Mouse (Mus musculus) megakaryocyte, embryonic 14.5 days (primary cell): ENCODE results near the gene Scnn1b. TPM values are rescaled to one million over a fixed set of nuclear protein-coding genes. Genes with fewer than 3 reads are reported as not detected.
A peak's percentile ranks its signal among the peaks of the same experiment; 100 is the strongest.

Experiments used
- H3K27me3 ChIP-seq: replicated peaks from 2 replicates; pipeline ENCODE3; 2012; ENCODE audit warnings: inconsistent platforms
- H3K36me3 ChIP-seq: replicated peaks from 2 replicates; pipeline ENCODE3; 2012; ENCODE audit warnings: low read length, inconsistent platforms, mixed read lengths
- H3K4me1 ChIP-seq: 2 replicates; pipeline ENCODE4 v1.6.1; 2012; ENCODE audit warnings: inconsistent platforms
- H3K4me3 ChIP-seq: replicated peaks from 2 replicates; pipeline ENCODE3; 2012; ENCODE audit warnings: moderate library complexity, mild to moderate bottlenecking, inconsistent platforms
- H3K9me3 ChIP-seq: 2 replicates; pipeline ENCODE4 v1.6.1; 2012; ENCODE audit warnings: inconsistent platforms
- FLI1 ChIP-seq: IDR thresholded peaks from 2 replicates; pipeline ENCODE4 v1.6.1; 2012; ENCODE audit warnings: low read length, inconsistent platforms, mixed read lengths
- GATA1 ChIP-seq: IDR thresholded peaks from 3 replicates; pipeline ENCODE4 v1.6.1; 2012; ENCODE audit warnings: mixed read lengths, low read length, inconsistent platforms, borderline replicate concordance
- polyA plus RNA-seq: library from polyadenylated mRNA; stranded (reverse); fragments of >175 nt; gene quantifications from 2 replicates; pipeline ENCODE4 v1.2.3, GENCODE M21; 2012; ENCODE audit warnings: low replicate concordance; ENCODE audit not compliant: insufficient read depth

The Scnn1b gene
- polyA plus RNA-seq, 1 experiment = not detected

DNA sequence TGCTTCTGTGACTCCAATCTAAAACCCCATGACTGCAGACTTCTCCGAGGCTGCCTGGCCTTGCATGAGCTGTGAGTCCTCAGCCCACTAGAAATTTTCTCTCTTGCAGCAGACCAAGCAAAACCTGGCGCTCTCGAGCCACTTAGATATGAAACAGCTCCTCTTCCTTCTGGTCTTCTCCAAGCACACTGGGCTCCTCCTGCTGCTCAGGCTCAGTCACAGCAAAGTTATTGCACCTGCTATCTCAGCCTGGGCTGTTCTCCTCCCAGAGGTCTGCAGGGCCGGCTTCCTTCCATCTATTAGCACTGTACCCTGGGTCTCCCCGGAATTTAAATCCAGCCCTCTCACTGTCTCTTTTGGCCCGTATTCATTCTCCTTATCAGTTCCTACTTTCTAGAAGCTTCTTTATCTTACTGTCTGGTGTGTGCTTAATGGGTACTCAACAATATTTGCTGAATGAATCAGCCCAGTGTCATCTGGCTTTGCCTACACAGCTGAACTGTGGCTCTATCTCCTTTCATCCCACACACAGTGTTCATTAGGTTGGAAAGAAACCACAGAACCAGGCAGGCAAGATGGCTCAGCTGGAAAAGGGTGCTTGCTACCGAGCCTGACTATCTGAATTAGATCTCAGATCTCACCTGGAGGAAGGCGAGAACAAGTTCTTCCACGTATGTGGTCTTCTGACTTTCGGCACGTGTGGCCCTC is 7.5 kb upstream of the Scnn1b start:
- Histone ChIP-seq H3K36me3 (no peaks in the 10 kb centered on the region), H3K4me1 (no peaks in the 10 kb centered on the region), H3K27me3 (peaks cover 3% of the 10 kb centered on the region), H3K9me3 (no peaks in the 10 kb centered on the region), H3K4me3 (no peak overlapping the region)
- TF ChIP-seq FLI1 (no peak), GATA1 (no peak)

DNA sequence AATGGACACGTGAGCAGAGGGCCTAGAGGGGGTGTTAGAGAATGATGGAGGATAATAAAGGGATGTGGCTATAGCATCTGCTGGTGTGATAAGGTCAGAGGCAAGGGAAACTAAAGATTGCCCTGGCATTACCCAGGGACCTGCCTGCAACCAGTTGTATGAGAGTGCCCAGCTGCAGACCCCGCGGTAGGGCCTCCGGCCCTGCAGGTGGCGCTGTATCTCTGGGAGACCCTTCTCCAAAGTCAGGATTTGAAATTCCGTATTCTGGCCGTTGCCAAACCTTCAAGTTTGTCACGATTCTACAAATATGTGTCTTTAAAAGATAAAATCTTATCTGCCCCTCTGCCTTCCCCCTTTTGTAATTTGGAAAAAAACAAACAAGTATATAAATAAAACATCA is 5.9 kb upstream of the Scnn1b start:
- no peaks in the 10 kb centered on the region for H3K4me1 ChIP-seq
- no peak overlapping the region for H3K4me3 ChIP-seq
- H3K9me3 ChIP-seq = no peaks in the 10 kb centered on the region
- TF ChIP-seq FLI1 (no peak), GATA1 (no peak)
- no peaks in the 10 kb centered on the region for H3K36me3 ChIP-seq
- peaks cover 12% of the 10 kb centered on the region for H3K27me3 ChIP-seq

DNA sequence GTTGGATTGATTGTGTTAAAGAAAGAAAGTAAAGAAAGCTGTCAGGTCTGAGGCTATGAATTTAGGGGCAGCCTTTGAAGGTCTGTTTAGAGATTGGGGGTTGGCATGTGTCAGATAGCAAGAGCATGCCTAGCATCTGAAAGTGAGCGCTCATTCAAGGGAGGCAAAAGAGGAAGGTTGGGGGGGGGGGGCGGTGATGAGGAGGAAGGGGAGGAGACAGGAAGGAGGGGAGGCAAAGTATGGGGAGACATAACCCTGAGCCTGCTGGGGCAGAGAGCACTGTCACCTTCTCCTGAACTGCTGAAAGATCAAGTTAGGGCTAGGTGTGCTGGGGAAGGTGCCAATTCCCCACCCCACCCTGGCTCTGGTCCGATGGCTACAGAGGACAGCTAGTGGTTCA is 6.8 kb downstream of the Scnn1b start:
- H3K36me3 ChIP-seq = no peaks in the 10 kb centered on the region

DNA sequence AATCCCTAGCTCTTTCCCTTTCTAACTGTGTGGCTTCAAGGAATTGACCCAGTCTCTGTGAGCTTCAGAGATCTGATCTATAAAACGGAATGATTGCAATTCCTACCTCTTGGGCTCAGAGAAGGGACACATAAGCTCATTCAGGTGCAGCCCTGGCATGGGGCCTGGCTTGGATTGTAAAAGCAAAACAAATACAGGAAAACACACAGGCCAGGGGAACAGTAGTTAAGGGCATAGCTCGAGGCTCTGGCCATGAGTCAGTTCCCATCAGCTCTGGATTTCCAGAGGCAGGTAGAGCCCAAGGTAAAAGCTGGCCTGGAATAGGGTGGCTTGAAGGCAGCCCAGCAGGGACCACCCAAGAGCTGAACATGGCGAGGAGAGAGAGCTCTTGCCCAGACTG is 9.2 kb downstream of the Scnn1b start:
- Histone ChIP-seq H3K36me3 (no peaks in the 10 kb centered on the region), H3K4me3 (no peak overlapping the region), H3K4me1 (peaks cover 5% of the 10 kb centered on the region), H3K9me3 (no peaks in the 10 kb centered on the region), H3K27me3 (peaks cover 22% of the 10 kb centered on the region)
- no peak for TF ChIP-seq FLI1
- TF ChIP-seq GATA1 = no peak

More for the DNA sequence above, 6.8 kb downstream of the Scnn1b start:
- TF ChIP-seq GATA1 (no peak), FLI1 (no peak)
- peaks cover 5% of the 10 kb centered on the region for H3K4me1 ChIP-seq
- H3K27me3 ChIP-seq = peaks cover 28% of the 10 kb centered on the region
- peak overlapping the region; percentile 47 for H3K4me3 ChIP-seq
- H3K9me3 ChIP-seq = 0 out of 2 replicates have a peak, but pooled peaks cover under 1% of the 10 kb centered on the region

DNA sequence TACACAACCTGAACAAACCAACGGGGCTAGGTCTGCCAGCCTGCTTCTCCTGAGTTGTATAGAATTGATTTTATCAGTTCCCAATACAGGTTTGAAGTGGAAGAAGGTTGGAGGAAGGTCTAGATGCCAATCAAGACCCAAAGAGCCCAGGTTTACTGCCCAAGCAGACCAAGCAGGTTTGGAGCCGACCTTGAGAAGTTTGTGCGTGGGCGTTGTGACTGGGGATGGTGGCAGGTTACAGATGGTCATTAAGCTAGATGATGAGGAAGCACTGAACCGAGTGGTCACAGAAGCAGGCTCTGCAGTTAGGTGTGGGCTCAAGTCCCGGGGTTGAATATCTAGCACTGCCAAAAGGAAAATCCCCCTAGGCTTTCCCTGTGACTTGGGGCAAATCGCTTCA is 9.9 kb downstream of the Scnn1b start:
- H3K27me3 ChIP-seq = peaks cover 22% of the 10 kb centered on the region
- H3K9me3 ChIP-seq = no peaks in the 10 kb centered on the region
- H3K4me3 ChIP-seq = no peak overlapping the region
- H3K36me3 ChIP-seq = no peaks in the 10 kb centered on the region
- H3K4me1 ChIP-seq = peaks cover 5% of the 10 kb centered on the region
- TF ChIP-seq GATA1 = no peak
- TF ChIP-seq FLI1 = no peak

DNA sequence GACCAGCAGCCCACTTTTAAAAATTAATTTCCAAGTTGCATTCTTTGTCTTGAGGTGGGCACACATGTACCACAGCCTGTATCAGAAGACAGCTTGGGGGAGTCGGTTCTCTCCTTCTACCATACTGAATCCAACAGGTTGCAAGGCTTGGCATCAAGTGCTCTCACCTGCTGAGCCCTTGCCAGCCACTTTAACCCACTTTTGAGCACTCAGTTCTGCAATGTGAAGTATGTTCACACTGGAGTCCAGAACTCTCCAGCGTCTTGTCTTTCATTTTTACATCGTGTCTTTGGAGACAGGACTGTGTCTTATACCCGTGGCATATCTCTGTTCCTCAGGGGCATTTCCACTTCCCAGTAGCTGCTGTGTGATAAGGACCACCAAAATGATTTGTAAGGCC is 15.4 kb downstream of the Scnn1b start:
- no peaks in the 10 kb centered on the region for H3K36me3 ChIP-seq
- no peak overlapping the region for H3K4me3 ChIP-seq
- no peaks in the 10 kb centered on the region for H3K4me1 ChIP-seq
- TF ChIP-seq GATA1 (no peak), FLI1 (no peak)
- no peaks in the 10 kb centered on the region for H3K9me3 ChIP-seq
- H3K27me3 ChIP-seq = peaks cover 12% of the 10 kb centered on the region

GRCm38 (mm10) chr7:121890636-121891360 is 26.0 kb downstream of the Scnn1b start:
- H3K9me3 ChIP-seq = peaks cover 4% of the 10 kb centered on the region; the same call in 1 of the 2 replicates
- TF ChIP-seq FLI1 (no peak), GATA1 (no peak)
- H3K4me1 ChIP-seq = no peaks in the 10 kb centered on the region
- peaks cover 11% of the 10 kb centered on the region for H3K27me3 ChIP-seq
- no peak overlapping the region for H3K4me3 ChIP-seq
- no peaks in the 10 kb centered on the region for H3K36me3 ChIP-seq

GRCm38 (mm10) chr7:121896689-121897088 is 31.9 kb downstream of the Scnn1b start:
- no peaks in the 10 kb centered on the region for H3K36me3 ChIP-seq
- H3K9me3 ChIP-seq = peaks cover 2% of the 10 kb centered on the region; the same call in 1 of the 2 replicates
- no peak overlapping the region for H3K4me3 ChIP-seq
- H3K4me1 ChIP-seq = peaks cover 8% of the 10 kb centered on the region
- peaks cover 43% of the 10 kb centered on the region for H3K27me3 ChIP-seq
- TF ChIP-seq GATA1 (no peak), FLI1 (no peak)

GRCm38 (mm10) chr7:121899311-121899710 is 34.5 kb downstream of the Scnn1b start:
- TF ChIP-seq GATA1 (no peak), FLI1 (no peak)
- Histone ChIP-seq H3K9me3 (no peaks in the 10 kb centered on the region), H3K4me3 (peak overlapping the region; percentile 48), H3K4me1 (peaks cover 12% of the 10 kb centered on the region), H3K36me3 (no peaks in the 10 kb centered on the region), H3K27me3 (peaks cover 61% of the 10 kb centered on the region)

DNA sequence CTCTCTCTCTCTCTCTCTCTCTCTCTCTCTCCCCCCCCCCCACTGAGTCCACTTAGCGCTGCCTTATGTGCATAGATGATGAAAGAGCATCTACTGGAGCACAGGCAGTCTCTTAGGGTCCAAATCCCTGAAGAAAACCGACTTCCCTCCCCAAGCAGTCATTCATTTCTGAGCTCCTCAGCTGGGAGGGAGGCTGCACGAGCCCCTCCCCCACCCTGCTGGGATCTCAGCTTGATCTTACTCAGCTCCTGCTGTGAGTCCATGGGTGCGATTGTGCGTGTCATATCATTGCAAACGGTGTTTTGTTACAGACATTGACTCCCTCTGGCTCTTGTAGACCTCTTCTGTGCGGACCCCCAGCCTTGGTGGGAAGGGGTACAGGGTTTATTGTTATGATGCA is 35.1 kb downstream of the Scnn1b start:
- Histone ChIP-seq H3K4me1 (peaks cover 12% of the 10 kb centered on the region), H3K36me3 (no peaks in the 10 kb centered on the region), H3K9me3 (no peaks in the 10 kb centered on the region), H3K27me3 (peaks cover 61% of the 10 kb centered on the region), H3K4me3 (no peak overlapping the region)
- TF ChIP-seq GATA1 = no peak
- TF ChIP-seq FLI1 = no peak
